Mouse (Mus musculus): ENCODE measurements at regions not wholly inside any gene's neighbourhood (a gene's known extent, or its start where the extent isn't known, plus 50 kb on each side); places are given as distances from the start of the nearest gene placed in this dataset.

GRCm38 (mm10) chr8:103261236-103261635, 475.8 kb upstream of the Cdh11 start:
- DNase-seq (ENCODE audit: low spot score in 2 of 2): no peak

GRCm38 (mm10) chr8:103270035-103270434, 484.6 kb upstream of the Cdh11 start:
- no peak for DNase-seq (ENCODE audit: low spot score in 2 of 2)

- no peak for DNase-seq (ENCODE audit: low spot score in 2 of 2)
Observed at GRCm38 (mm10) chr8:103270815-103271553, 485.5 kb upstream of the Cdh11 start.

GRCm38 (mm10) chr8:103272305-103273079, 487.1 kb upstream of the Cdh11 start:
- DNase-seq (ENCODE audit: low spot score in 2 of 2): peak; percentile 16 to 38

- DNase-seq (ENCODE audit: low spot score in 2 of 2): no peak
Observed at GRCm38 (mm10) chr8:103273476-103273875, 488.0 kb upstream of the Cdh11 start.

GRCm38 (mm10) chr8:103281801-103282200, 496.4 kb upstream of the Cdh11 start:
- DNase-seq (ENCODE audit: low spot score in 2 of 2): no peak

GRCm38 (mm10) chr8:103288561-103288974, 503.1 kb upstream of the Cdh11 start:
- peak in 1 of 2 experiments; percentile 15 for DNase-seq (ENCODE audit: low spot score in 2 of 2)

- no peak for DNase-seq (ENCODE audit: low spot score in 2 of 2)
Observed at GRCm38 (mm10) chr8:103292896-103293295, 507.5 kb upstream of the Cdh11 start.

GRCm38 (mm10) chr8:103306476-103307183, 521.2 kb upstream of the Cdh11 start:
- DNase-seq (ENCODE audit: low spot score in 2 of 2): no peak

- DNase-seq (ENCODE audit: low spot score in 2 of 2): no peak
Observed at GRCm38 (mm10) chr8:103313576-103313975, 528.1 kb upstream of the Cdh11 start.

- peak in 1 of 2 experiments; percentile 27 for DNase-seq (ENCODE audit: low spot score in 2 of 2)
Observed at GRCm38 (mm10) chr8:103314279-103315022, 529.0 kb upstream of the Cdh11 start.

GRCm38 (mm10) chr8:103315742-103316141, 530.3 kb upstream of the Cdh11 start:
- no peak for DNase-seq (ENCODE audit: low spot score in 2 of 2)

GRCm38 (mm10) chr8:103316691-103317091, 531.2 kb upstream of the Cdh11 start:
- DNase-seq (ENCODE audit: low spot score in 2 of 2): no peak

GRCm38 (mm10) chr8:103317149-103317725, 531.8 kb upstream of the Cdh11 start:
- DNase-seq (ENCODE audit: low spot score in 2 of 2): no peak

- DNase-seq (ENCODE audit: low spot score in 2 of 2): no peak
Observed at GRCm38 (mm10) chr8:103324016-103324665, 538.7 kb upstream of the Cdh11 start.

- no peak for DNase-seq (ENCODE audit: low spot score in 2 of 2)
Observed at GRCm38 (mm10) chr8:103331415-103331814, 546.0 kb upstream of the Cdh11 start.

GRCm38 (mm10) chr8:103337314-103337713, 551.9 kb upstream of the Cdh11 start:
- no peak for DNase-seq (ENCODE audit: low spot score in 2 of 2)

GRCm38 (mm10) chr8:103339042-103339441, 553.6 kb upstream of the Cdh11 start:
- DNase-seq (ENCODE audit: low spot score in 2 of 2): no peak

GRCm38 (mm10) chr8:103339951-103340350, 554.5 kb upstream of the Cdh11 start:
- no peak for DNase-seq (ENCODE audit: low spot score in 2 of 2)

GRCm38 (mm10) chr8:103343891-103344290, 558.4 kb upstream of the Cdh11 start:
- no peak for DNase-seq (ENCODE audit: low spot score in 2 of 2)

All from layer of hippocampus, postnatal 10 days (tissue).